Mouse (Mus musculus) gastrocnemius, postnatal 14 days (tissue): ENCODE data around the gene Car15. TPM values are rescaled to one million over a fixed set of nuclear protein-coding genes. Genes with fewer than 3 reads are reported as not detected.
A peak's percentile ranks its signal among the peaks of the same experiment; 100 is the strongest.

ENCODE experiments used
- DNase-seq: peaks from one replicate; pipeline ENCODE4 v3.0.0; 2021; ENCODE audit warnings: mixed read lengths
- intact Hi-C: fragments of 180-260 bp; cut with DNase I; formaldehyde crosslinking; loops from one replicate; pipeline ENCODE4 v1.15.1; 2025; ENCODE audit warnings: low total_unique reads
- total RNA-seq, 2 experiments: library from RNA; stranded (reverse); gene quantifications; 2 replicates each; pipeline ENCODE4 v1.2.3; 2021

Gene Car15
- total RNA-seq, 2 experiments from 2014 or later, result 0.80 to 0.96 TPM

DNA sequence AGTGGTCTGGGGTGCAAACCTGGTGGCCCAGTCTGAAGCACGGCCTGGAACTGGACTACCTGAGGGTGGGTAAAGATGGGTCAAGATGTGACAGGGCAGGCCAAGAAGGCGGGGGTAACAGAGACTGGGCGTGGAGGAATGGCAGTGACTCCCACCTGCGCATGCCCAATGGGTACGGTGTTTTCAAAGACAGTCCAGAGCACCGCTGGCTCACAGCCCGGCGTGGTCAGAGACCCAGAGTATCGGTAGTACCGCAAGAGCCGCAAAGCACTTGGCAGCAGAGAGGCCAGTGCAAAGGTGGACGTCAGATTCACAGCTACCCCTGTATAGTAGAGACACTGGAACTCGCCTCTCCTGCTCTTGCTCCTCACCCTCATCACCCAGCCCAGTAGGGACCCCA, 2.7 kb downstream of the Car15 start:
- intact Hi-C loops, result no loop called here
- no peak for DNase-seq

GRCm38 (mm10) chr16:17834543-17834942, 3.6 kb downstream of the Car15 start:
- intact Hi-C loops, result no loop called here
- DNase-seq, result no peak

DNA sequence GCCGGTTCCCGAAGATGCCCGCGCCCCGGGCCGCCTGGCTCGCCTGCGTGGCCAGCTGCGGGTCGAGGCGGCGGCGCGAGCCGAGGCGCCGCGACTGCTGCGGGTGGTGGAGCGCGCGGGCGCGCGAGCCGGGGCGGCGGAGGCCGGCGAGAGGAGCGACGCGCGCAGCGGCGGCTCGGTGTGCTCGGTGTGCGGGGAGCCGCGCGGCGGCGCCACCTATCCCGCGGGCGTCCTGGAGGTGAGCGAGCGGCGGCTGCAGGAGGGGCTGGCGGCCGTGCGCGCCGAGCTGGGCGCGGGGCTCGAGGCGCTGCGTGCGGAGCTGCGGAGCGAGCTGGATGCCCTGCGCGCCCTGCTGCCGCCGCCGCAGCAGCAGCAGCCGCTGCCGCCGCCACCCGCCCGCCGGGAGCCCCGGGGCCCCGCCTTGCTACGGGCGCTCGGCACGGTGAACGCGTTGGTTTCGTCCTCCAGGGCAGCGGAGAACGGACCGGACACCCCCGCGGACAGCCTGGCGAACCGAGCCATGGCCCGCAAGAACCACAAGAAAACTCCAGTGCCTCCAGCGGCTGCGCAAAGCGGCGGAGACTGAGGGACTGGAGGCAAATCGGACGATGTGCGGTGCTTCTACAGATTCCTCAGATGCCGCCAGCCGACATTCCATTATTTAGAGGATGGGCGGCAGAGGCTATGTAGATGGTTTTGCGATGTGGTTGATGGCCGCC, 4.3 kb downstream of the Car15 start:
- intact Hi-C loops, result no loop called here
- DNase-seq, result no peak

DNA sequence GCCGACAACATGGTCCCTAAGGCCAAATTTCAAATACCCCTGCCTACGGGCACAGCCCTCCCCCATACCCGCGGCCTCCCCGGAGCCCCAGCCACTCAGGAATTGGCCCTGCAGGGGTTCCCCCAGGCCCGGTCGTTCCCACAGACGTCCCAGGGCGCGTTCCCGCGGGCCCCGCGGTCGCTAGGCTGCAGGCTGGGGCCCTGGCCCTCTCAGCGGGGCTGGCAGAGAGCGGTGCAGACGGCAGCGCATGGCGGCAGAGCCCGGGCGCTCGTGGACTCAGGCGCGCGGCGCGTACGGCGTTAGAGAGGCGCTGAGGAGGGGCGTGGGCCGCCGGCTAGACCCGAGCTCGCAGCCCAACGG, 4.9 kb downstream of the Car15 start:
- DNase-seq, result no peak
- intact Hi-C loops, result no loop called here

- intact Hi-C loops, result no loop called here
These were observed 5.3 kb downstream of the Car15 start, which contains the start of gene B830017H08Rik for GRCm38 (mm10) chr16:17832821-17833220. B830017H08Rik (plus strand) TSS chr16:17833121.

DNA sequence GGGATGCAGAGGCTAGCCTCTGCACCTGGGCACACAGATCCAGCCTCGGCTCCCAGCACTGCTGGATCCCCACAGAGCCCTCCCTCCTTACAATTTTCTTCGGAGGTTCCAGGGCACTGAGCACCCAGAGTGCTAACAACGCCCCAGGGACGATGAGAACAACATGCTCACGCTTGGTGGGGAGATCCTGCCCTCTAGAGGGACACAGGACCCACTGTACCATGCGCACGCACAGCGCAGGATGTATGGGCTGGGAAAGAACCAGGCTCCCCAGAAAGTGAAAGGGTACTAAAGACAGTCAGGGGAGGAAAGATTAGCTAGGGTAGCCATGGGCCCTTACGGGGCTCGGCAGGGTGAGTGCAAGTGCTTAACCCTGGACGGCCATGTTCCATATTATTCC, 6.4 kb downstream of the Car15 start:
- DNase-seq, result no peak
- intact Hi-C loops, result no loop called here

More at GRCm38 (mm10) chr16:17832821-17833220, 5.3 kb downstream of the Car15 start, which contains the start of gene B830017H08Rik:
- no peak for DNase-seq

DNA sequence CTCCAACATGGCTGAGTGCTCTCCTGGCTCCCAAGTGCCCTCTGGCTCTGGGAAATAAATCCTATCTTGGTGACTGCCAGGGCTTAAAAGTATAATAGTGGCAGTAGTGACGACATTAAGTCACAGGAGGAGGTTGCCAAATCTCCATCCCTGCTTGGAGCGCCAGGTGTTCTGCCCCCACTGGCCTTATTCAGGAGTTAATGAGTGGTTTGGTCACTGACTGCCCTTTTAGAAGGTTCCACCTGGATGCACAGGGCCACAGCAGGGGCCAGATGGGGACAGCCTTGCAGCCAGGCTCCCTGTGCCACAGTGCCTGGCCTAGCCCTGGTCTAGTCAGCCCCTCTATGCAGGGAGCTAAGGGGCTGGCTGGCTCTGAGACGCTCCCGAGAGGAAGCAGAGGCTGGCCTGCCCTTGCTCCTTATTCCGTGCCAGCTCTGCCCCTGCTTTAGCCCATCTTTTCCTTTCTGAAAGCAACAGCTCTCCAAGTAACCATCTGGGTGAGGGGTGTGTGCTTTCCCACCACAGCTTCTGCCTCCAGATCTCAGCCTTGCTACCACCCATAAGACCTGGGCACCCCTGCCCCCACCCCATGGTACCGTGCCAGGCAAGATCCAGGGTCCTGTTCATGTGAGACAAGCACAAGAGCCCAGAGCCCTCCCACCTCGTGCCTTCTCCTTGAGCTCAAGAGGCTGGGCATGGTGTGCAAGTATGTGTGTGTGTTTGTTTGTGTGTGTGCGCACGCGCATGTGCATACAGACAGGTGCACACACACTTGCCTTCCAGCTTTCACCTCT, 7.6 kb downstream of the Car15 start:
- intact Hi-C loops, result no loop called here
- no peak for DNase-seq

DNA sequence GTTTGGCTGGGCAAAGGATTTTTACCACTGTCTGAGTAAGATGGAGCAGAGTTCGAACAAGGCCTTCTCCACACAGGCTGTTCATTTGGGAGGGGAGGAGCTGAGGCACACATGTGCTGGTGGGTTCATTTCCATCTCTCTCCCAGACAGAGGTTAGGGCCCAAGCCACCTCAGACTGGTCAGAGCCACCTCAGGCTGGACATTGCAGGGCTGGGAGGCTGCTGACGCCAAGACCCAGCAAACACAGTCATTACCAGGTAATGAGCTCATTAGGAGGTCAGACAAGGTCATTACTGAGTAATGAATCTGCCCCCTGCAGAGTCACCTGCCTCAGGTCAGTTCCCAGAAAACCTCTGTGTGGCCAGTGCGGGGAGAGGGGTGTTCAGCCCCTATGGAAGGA, 9.3 kb downstream of the Car15 start:
- intact Hi-C loops, result no loop called here
- no peak for DNase-seq

- intact Hi-C loops, result no loop called here
- DNase-seq, result no peak
These were observed 9.9 kb downstream of the Car15 start for GRCm38 (mm10) chr16:17828229-17828628.

DNA sequence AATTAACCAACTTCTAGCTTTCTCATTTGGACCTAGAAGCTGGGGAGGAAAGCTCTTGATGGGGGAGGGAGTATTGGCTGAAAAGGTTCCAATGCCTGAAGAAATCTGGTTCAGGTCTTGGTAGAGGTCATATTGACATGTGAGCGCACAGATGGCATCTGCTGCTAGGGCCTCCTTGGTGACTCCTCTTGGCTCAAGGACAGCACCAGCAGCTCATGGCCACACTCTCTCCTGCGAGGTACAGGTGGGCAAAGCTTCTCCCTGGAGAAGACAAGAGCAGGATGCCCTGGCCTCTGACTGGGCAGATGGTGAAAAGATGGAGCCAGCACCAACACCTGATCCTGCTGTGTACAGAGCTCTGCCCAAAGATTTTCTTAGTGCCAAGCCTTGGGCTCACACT, 11.7 kb downstream of the Car15 start:
- DNase-seq, result no peak
- intact Hi-C loops, result no loop called here

GRCm38 (mm10) chr16:17816528-17816927, 21.6 kb downstream of the Car15 start:
- intact Hi-C loops, result loop anchor here (5.0 kb wide), 1 partner anchor 34 kb away; no protein-coding TSS in a partner anchor

DNA sequence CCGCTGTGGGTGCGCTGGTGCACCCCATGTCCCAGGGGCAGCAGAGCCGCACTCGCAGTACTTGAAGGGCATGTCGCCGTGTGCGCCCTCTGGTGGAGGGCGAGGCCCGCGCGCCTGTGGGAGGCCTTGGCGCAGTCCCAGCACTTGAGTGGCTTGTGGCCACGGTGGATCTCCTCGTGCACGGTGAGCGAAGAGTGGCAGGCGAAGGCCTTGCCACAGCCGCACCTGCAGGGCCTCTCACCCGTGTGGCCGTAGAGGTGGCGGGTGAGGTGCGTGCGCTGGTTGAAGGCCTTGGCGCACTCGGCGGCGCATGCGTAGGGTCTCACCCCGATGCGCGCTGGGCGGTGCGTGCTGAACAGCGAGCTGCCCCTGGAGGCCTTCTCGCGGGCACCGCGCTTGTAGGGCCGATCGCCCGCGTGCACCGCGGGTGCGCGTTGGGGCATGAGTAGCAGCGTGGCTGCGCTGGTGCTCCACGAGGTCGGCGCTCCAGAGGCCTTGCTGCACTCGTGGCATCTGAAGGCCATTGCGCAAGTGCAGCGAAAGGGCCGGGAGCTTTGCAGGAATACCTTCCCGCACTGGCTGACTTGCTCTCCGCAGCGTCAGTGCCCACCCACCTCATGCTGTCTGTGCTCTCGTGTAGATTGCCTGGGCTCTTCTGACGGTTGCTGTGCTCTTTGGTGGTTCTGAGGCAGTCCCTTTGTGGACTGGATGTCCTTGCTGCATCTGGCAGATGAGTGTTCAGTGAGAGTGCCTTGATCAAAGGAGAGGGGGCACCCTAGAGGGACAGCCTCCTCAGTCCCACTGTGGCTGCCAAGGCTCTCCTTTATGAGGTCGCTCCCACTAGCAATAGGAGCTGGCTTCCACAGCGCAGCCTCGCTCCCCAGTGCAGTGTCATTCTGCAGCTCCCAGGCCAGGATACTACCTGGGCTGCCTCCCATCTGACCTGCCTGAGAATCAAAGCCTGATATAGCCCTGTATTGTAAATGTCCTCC, 22.5 kb downstream of the Car15 start:
- peak; percentile 63 for DNase-seq
- intact Hi-C loops, result loop anchor here (5.0 kb wide), 1 partner anchor 33 kb away; no protein-coding TSS in a partner anchor

More at GRCm38 (mm10) chr16:17816528-17816927, 21.6 kb downstream of the Car15 start:
- no peak for DNase-seq

GRCm38 (mm10) chr16:17813173-17813572, 25.0 kb downstream of the Car15 start:
- intact Hi-C loops, result loop anchor here (5.0 kb wide), 1 partner anchor 66 kb away; no protein-coding TSS in a partner anchor
- DNase-seq, result no peak

GRCm38 (mm10) chr16:17812120-17812519, 26.0 kb downstream of the Car15 start:
- DNase-seq, result no peak
- intact Hi-C loops, result loop anchor here (5.0 kb wide), 1 partner anchor 65 kb away; no protein-coding TSS in a partner anchor

GRCm38 (mm10) chr16:17809711-17810110, 28.5 kb downstream of the Car15 start:
- intact Hi-C loops, result loop anchor here (5.0 kb wide), 1 partner anchor 62 kb away; no protein-coding TSS in a partner anchor
- DNase-seq, result peak; percentile 84

- DNase-seq, result no peak
- intact Hi-C loops, result no loop called here
These were observed 29.0 kb downstream of the Car15 start for GRCm38 (mm10) chr16:17809125-17809524.

DNA sequence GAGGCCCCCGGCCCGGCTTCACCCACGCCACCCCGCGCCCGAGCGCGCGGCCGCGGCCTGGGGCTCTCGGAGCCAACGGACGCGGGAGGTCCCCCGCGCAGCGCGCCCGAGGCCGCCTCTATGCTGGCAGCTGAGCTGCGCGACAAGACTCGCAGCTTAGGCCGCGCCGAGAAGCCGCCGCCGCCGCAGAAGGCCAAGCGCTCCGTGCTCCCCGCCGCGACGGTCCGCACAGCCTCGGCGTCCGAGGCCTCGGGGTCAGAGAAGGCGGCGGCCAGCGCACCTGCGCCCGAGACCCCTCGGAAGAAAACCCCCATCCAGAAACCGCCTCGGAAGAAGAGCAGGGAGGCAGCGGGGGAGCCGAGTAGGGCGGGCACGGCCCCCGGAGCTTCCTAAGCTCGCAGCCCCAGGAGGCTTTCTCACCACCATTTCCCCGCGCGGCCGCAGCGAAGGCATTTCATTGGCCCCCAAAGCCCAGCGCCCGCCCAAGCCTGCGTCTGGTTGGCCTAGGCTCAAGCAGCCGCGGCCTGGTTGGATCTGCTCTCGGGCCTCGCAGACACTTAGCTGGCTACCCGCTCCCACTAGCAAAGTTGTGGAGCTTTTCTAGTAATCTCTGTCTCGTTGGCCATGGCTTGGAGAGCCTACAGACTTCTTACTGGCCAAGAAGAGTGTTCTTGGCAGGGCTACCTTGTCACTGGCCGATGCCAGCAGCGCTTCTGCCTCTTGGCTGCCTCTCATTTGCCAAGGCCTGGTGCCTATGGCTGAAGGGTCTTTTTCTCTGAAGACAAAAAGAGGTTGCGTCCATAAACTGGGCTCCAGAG, 30.8 kb downstream of the Car15 start:
- DNase-seq, result peak; percentile 90
- intact Hi-C loops, result no loop called here

DNA sequence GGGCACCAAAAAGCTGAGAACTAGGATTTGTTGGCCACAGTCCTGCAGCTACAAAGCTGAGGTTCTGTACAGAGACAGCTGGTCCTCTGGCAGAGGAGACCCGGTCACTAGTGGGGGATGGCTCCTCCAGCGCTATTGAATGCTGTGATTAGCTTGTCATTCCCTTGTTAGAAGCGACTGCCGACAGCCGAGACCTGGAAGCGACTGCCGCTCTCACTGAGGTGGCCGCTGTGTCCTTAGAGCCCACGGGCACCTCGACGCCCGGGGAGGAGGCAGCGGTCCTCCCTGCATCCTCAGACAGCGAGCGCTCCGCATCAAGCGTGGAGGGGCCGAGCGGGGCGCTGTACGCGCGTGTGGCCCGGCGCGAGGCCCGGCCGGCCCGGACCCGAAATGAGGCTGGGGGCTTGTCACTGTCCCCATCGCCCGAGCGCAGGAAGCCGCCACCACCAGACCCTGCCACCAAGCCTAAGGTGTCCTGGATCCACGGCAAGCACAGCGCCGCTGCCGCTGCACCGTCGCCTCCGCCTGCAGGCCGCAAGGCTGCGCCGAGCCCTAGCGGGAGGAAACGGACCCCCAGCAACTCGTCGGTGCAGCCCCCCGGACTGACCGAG, 31.5 kb downstream of the Car15 start:
- intact Hi-C loops, result no loop called here
- no peak for DNase-seq
